Mouse (Mus musculus) spleen, adult 2 months (tissue): ENCODE measurements around the gene Ampd1.

Experiments used
- CTCF ChIP-seq: fragments of 200-500 bp; IDR thresholded peaks from 2 replicates; pipeline ENCODE4 v1.5.1; 2011; ENCODE audit warnings: mild to moderate bottlenecking, inconsistent platforms; ENCODE audit not compliant: insufficient read depth, insufficient read length, insufficient replicate concordance; ENCODE audit errors: extremely low read depth
- POLR2A ChIP-seq: fragments of 200-500 bp; IDR thresholded peaks from 2 replicates; pipeline ENCODE4 v1.6.1; 2011; ENCODE audit warnings: low read depth, low read length, inconsistent platforms

- TF ChIP-seq CTCF (no peak), POLR2A (no peak)
Observed at GRCm38 (mm10) chr3:103101194-103101593, 27.4 kb downstream of the Ampd1 start.
